Mouse (Mus musculus) testis, adult 2 months (tissue): ENCODE results near the gene Itpr1. TPM values are rescaled to one million over a fixed set of nuclear protein-coding genes. Genes with fewer than 3 reads are reported as not detected.

Experiments
- H3K27ac ChIP-seq: fragments of 200-500 bp; 2 replicates; pipeline ENCODE4 v1.5.1; 2012; ENCODE audit warnings: low read depth, low read length; ENCODE audit not compliant: control insufficient read depth, insufficient read depth
- H3K27me3 ChIP-seq: fragments of 200-500 bp; 2 replicates; pipeline ENCODE4 v1.6.1; 2012; ENCODE audit warnings: mild to moderate bottlenecking, low read length, moderate library complexity; ENCODE audit not compliant: control insufficient read depth, insufficient read depth
- H3K36me3 ChIP-seq: fragments of 200-500 bp; 2 replicates; pipeline ENCODE4 v1.6.1; 2012; ENCODE audit warnings: mild to moderate bottlenecking, low read length; ENCODE audit not compliant: control insufficient read depth, insufficient read depth
- H3K4me1 ChIP-seq: fragments of 200-500 bp; 2 replicates; pipeline ENCODE4 v1.6.1; 2012; ENCODE audit warnings: low read length; ENCODE audit not compliant: control insufficient read depth, insufficient read depth
- H3K4me3 ChIP-seq: fragments of 200-500 bp; 2 replicates; pipeline ENCODE4 v1.5.1; 2012; ENCODE audit warnings: low read depth, mild to moderate bottlenecking, low read length, moderate library complexity, mixed read lengths; ENCODE audit not compliant: control insufficient read depth
- CTCF ChIP-seq: fragments of 200-500 bp; IDR thresholded peaks from 2 replicates; pipeline ENCODE4 v1.5.1; 2012; ENCODE audit warnings: low read depth, mild to moderate bottlenecking, inconsistent platforms, low read length, moderate library complexity; ENCODE audit not compliant: control insufficient read depth, insufficient read depth, insufficient replicate concordance
- POLR2A ChIP-seq: fragments of 200-500 bp; IDR thresholded peaks from 2 replicates; pipeline ENCODE4 v1.6.1; 2012; ENCODE audit warnings: low read depth, mild to moderate bottlenecking, inconsistent platforms, low read length, moderate library complexity; ENCODE audit not compliant: control insufficient read depth
- polyA plus RNA-seq: library from polyadenylated mRNA; depleted of rRNA; stranded (reverse); fragments of >200 nt; gene quantifications from 2 replicates; pipeline ENCODE4 v1.2.3, GENCODE M21; 2012; rRNA removed

The Itpr1 gene
- 7.3 and 7.6 TPM in 2 replicates for polyA plus RNA-seq

- Histone ChIP-seq H3K27me3 (no peaks in the 10 kb centered on the region), H3K4me1 (peaks cover 4% of the 10 kb centered on the region), H3K27ac (no peak within 1 kb of the TSS), H3K4me3 (peak within 1 kb of the TSS; percentile 85), H3K36me3 (no peaks in the 10 kb centered on the region)
- TF ChIP-seq CTCF (0 out of 2 replicates have a peak, but pooled peaks have one; percentile 12), POLR2A (peak; percentile 99)
These were observed at the start of gene Itpr1 for GRCm38 (mm10) chr6:108212881-108213295. Gene Itpr1, plus strand, starts transcription at chr6:108213096.

GRCm38 (mm10) chr6:108164935-108165334, 48.0 kb upstream of the Itpr1 start:
- H3K27ac ChIP-seq, result no peak overlapping the region
- H3K36me3 ChIP-seq, result no peaks in the 10 kb centered on the region
- no peak for TF ChIP-seq CTCF
- TF ChIP-seq POLR2A, result no peak
- H3K27me3 ChIP-seq, result no peaks in the 10 kb centered on the region
- H3K4me3 ChIP-seq, result no peak overlapping the region
- H3K4me1 ChIP-seq, result no peaks in the 10 kb centered on the region

GRCm38 (mm10) chr6:108165598-108165997, 47.3 kb upstream of the Itpr1 start:
- Histone ChIP-seq H3K27ac (no peak overlapping the region), H3K4me1 (no peaks in the 10 kb centered on the region), H3K4me3 (no peak overlapping the region), H3K27me3 (no peaks in the 10 kb centered on the region), H3K36me3 (no peaks in the 10 kb centered on the region)
- TF ChIP-seq CTCF (no peak), POLR2A (no peak)

GRCm38 (mm10) chr6:108167946-108168680, 44.8 kb upstream of the Itpr1 start:
- H3K4me3 ChIP-seq, result no peak overlapping the region
- no peaks in the 10 kb centered on the region for H3K27me3 ChIP-seq
- H3K27ac ChIP-seq, result no peak overlapping the region
- H3K36me3 ChIP-seq, result no peaks in the 10 kb centered on the region
- no peaks in the 10 kb centered on the region for H3K4me1 ChIP-seq
- TF ChIP-seq CTCF (no peak), POLR2A (no peak)

GRCm38 (mm10) chr6:108168723-108169122, 44.2 kb upstream of the Itpr1 start:
- no peaks in the 10 kb centered on the region for H3K4me1 ChIP-seq
- no peaks in the 10 kb centered on the region for H3K36me3 ChIP-seq
- H3K27me3 ChIP-seq, result no peaks in the 10 kb centered on the region
- H3K27ac ChIP-seq, result no peak overlapping the region
- TF ChIP-seq CTCF (no peak), POLR2A (no peak)
- H3K4me3 ChIP-seq, result no peak overlapping the region

GRCm38 (mm10) chr6:108169466-108169865, 43.4 kb upstream of the Itpr1 start:
- Histone ChIP-seq H3K36me3 (no peaks in the 10 kb centered on the region), H3K27ac (no peak overlapping the region), H3K4me1 (no peaks in the 10 kb centered on the region), H3K27me3 (no peaks in the 10 kb centered on the region), H3K4me3 (no peak overlapping the region)
- no peak for TF ChIP-seq POLR2A

- H3K4me3 ChIP-seq, result no peak overlapping the region
- TF ChIP-seq POLR2A, result no peak
- TF ChIP-seq CTCF, result no peak
- no peaks in the 10 kb centered on the region for H3K4me1 ChIP-seq
- H3K27ac ChIP-seq, result no peak overlapping the region
- H3K27me3 ChIP-seq, result no peaks in the 10 kb centered on the region
- no peaks in the 10 kb centered on the region for H3K36me3 ChIP-seq
These were observed 40.7 kb upstream of the Itpr1 start for GRCm38 (mm10) chr6:108172219-108172618.
